Mouse (Mus musculus) layer of hippocampus, adult 8-10 months (tissue): Measurements from ENCODE around the gene Rpl36a-ps1. TPM values are rescaled to one million over a fixed set of nuclear protein-coding genes. Genes with fewer than 3 reads are reported as not detected.

ENCODE experiments used
- DNase-seq, 2 experiments: peaks; one replicate each; pipeline ENCODE4 v3.0.0; 2022; ENCODE audit warnings: low spot score in 2 of 2
- total RNA-seq, 4 experiments: library from RNA; stranded (reverse); gene quantifications; 2 replicates each; pipeline ENCODE4 v1.2.4; 2022

Rpl36a-ps1 gene
- total RNA-seq, 4 experiments from 2014 or later: 1.3 to 4.4 (median 2.8) TPM

- DNase-seq: no peak
Observed at GRCm38 (mm10) chr14:98952441-98952840, 41.7 kb downstream of the Rpl36a-ps1 start.

GRCm38 (mm10) chr14:98951626-98952290 is 42.4 kb downstream of the Rpl36a-ps1 start:
- DNase-seq: no peak

Other genes with a start within 250 kb of the Rpl36a-ps1 start
- gene Mzt1, start 51.8 kb upstream of the Rpl36a-ps1 start, total RNA-seq: 10 to 100 TPM; 56.2 to 72.0 (median 64.8) TPM
- 1 to 10 TPM; 2.0 to 3.6 (median 2.1) TPM for gene Bora, start 51.9 kb upstream of the Rpl36a-ps1 start, total RNA-seq
- gene Pibf1, start 105.1 kb upstream of the Rpl36a-ps1 start, total RNA-seq: 10 to 100 TPM; 13.3 to 17.2 (median 14.5) TPM
- 10 to 100 TPM; 16.4 to 24.8 (median 18.4) TPM for gene Dis3, start 105.5 kb upstream of the Rpl36a-ps1 start, total RNA-seq